Mouse (Mus musculus) bone marrow, adult 2 months (tissue): ENCODE measurements around the gene Sos1.
"Not testable (repeated sequence)": the region's sequence is repeated elsewhere in the genome, so short reads cannot be mapped to it uniquely, and the experiment has no call there.

ENCODE experiments used
- CTCF ChIP-seq: fragments of 200-500 bp; IDR thresholded peaks from 2 replicates; pipeline ENCODE4 v1.5.1; 2011; ENCODE audit warnings: low read length, control low read depth; ENCODE audit not compliant: control insufficient read depth, insufficient read depth
- POLR2A ChIP-seq: fragments of 200-500 bp; IDR thresholded peaks from 2 replicates; pipeline ENCODE4 v1.6.1; 2011; ENCODE audit warnings: low read depth, mild to moderate bottlenecking, control low read depth, low read length, borderline replicate concordance; ENCODE audit not compliant: control insufficient read depth

- not testable (repeated sequence) for TF ChIP-seq CTCF, POLR2A
These were observed 101.9 kb downstream of the Sos1 start for GRCm38 (mm10) chr17:80378386-80378785.
